ENCODE assay signal across 24 mouse cellular contexts in the genomic region with DNA sequence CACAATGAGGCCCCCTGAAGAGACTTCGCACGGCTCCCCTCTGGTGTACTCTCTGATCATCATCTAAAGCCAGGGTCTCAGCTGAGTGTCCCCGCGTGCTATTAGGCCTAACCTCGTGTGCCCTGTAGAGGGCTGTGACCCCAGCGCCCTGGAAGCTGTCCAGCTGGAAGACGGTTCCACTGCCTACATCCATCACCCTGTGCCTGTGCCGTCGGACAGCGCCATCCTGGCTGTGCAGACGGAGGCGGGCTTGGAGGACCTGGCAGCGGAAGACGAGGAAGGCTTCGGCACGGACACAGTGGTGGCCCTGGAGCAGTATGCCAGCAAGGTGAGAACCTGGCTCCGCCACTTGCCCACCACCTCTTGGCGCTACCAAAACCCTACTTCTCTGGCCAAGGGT. TPM values are rescaled to one million over a fixed set of nuclear protein-coding genes. Genes with fewer than 3 reads are reported as not detected.
DNase-seq lines count a peak whose midpoint lies in the region; ATAC-seq and TF ChIP-seq lines count a peak whose summit lies in the region.
"Had no signal": no experiment of that assay in that cellular context is flagged by ENCODE, and none has a peak within 500 bp of the region (broad histone marks: within the 10 kb centered on the region; RNA-seq: fewer than 3 reads in every experiment).

No protein-coding gene starts in this region.

- peak; percentile 22; the same call in 1 of the 2 replicates for ATAC-seq in lung, embryonic 14.5 days (ENCODE audit: insufficient read depth)
- ATAC-seq: activated CD4-positive, CD25-positive, alpha-beta regulatory T cell, adult 4 months; forebrain, postnatal 0 days; intestine, embryonic 15.5 days; midbrain, embryonic 16.5 days had no signal

- no peak overlapping the region for H3K4me2 ChIP-seq in lung, embryonic 14.5 days
- H3K4me2 ChIP-seq: hindbrain, embryonic 15.5 days; intestine, embryonic 15.5 days; liver, embryonic 15.5 days; stomach, embryonic 15.5 days had no signal

- no peaks in the 10 kb centered on the region for H3K36me3 ChIP-seq in kidney, adult 2 months (ENCODE audit: control insufficient read depth, insufficient read depth, low read length)
- peaks cover 82% of the 10 kb centered on the region for H3K36me3 ChIP-seq in lung, embryonic 14.5 days (ENCODE audit: insufficient read depth)
- peaks cover 38% of the 10 kb centered on the region for H3K36me3 ChIP-seq in E14TG2a.4 (ENCODE audit: insufficient read depth, low read length)

- WGBS in kidney, adult 2 months: 60% methylated on average over 18 of the region's 18 CpGs
- 55% methylated on average over 18 of the region's 18 CpGs for WGBS in lung, embryonic 14.5 days

- TF ChIP-seq POLR2A in kidney, adult 2 months (IDR thresholded peaks at IDR 0.05; ENCODE audit: low read depth, low read length): no peak

- no peaks in the 10 kb centered on the region for H3K4me1 ChIP-seq in kidney, adult 2 months (ENCODE audit: control insufficient read depth, insufficient read depth, low read length)
- H3K4me1 ChIP-seq in lung, embryonic 14.5 days (ENCODE audit: insufficient read depth): no peaks in the 10 kb centered on the region
- peaks cover 50% of the 10 kb centered on the region for H3K4me1 ChIP-seq in E14TG2a.4 (replicated peaks; ENCODE audit: low read depth, low read length)
- H3K4me1 ChIP-seq: hindbrain, embryonic 15.5 days; intestine, embryonic 15.5 days; stomach, embryonic 15.5 days had no signal

- no peaks in the 10 kb centered on the region for H3K9me3 ChIP-seq in lung, embryonic 14.5 days (ENCODE audit: low read depth, low read length)
- H3K9me3 ChIP-seq in E14TG2a.4 (ENCODE audit: low read length): no peaks in the 10 kb centered on the region
- H3K9me3 ChIP-seq: embryonic facial prominence, embryonic 10.5 days; hindbrain, embryonic 15.5 days; intestine, embryonic 15.5 days; liver, embryonic 15.5 days; megakaryocyte, embryonic 14.5 days; stomach, embryonic 15.5 days had no signal

- H3K27ac ChIP-seq in kidney, adult 2 months (ENCODE audit: insufficient read depth, low read depth, low read length): no peak overlapping the region
- no peak overlapping the region for H3K27ac ChIP-seq in lung, embryonic 14.5 days (ENCODE audit: low read depth)
- H3K27ac ChIP-seq: embryonic facial prominence, embryonic 10.5 days; heart, adult 2 months; hindbrain, embryonic 15.5 days; intestine, embryonic 15.5 days; left cerebral cortex, adult 2 months; liver, embryonic 15.5 days; stomach, embryonic 15.5 days had no signal

- no peak overlapping the region for H3K9ac ChIP-seq in lung, embryonic 14.5 days
- H3K9ac ChIP-seq: forebrain, postnatal 0 days; hindbrain, embryonic 15.5 days; intestine, embryonic 15.5 days; liver, embryonic 15.5 days; stomach, embryonic 15.5 days had no signal

- no peak overlapping the region for H3K4me3 ChIP-seq in kidney, adult 2 months (ENCODE audit: insufficient read depth, low read depth, low read length)
- no peak overlapping the region for H3K4me3 ChIP-seq in lung, embryonic 14.5 days (ENCODE audit: low read depth, low read length)
- H3K4me3 ChIP-seq in E14TG2a.4 (replicated peaks; ENCODE audit: low read length): 0 out of 2 replicates have a peak overlapping the region, but pooled peaks have one; percentile 7
- H3K4me3 ChIP-seq: embryonic facial prominence, embryonic 10.5 days; heart, adult 2 months; hindbrain, embryonic 15.5 days; intestine, embryonic 15.5 days; left cerebral cortex, adult 2 months; liver, embryonic 15.5 days; megakaryocyte, embryonic 14.5 days; stomach, embryonic 15.5 days had no signal

- DNase-seq in embryo, embryonic 10 days (ENCODE audit: low spot score): peak; percentile 42
- DNase-seq in embryo, embryonic 9.5 days (ENCODE audit: extremely low spot score): no peak
- peak; percentile 21 for DNase-seq in kidney, adult 2 months
- no peak for DNase-seq in kidney, adult 8-10 months
- peak; percentile 30 for DNase-seq in lung, embryonic 14.5 days
- DNase-seq in lung, adult 18-20 months: no peak
- DNase-seq in frontal cortex, postnatal 36 days (ENCODE audit: low spot score in 2 of 2): no peak
- DNase-seq: cerebellum, adult 2 months; forebrain, postnatal 0 days; gastrocnemius, postnatal 25 days; heart, adult 2 months; liver; lung, postnatal 36 days; thymus, postnatal 25 days had no signal

- no peaks in the 10 kb centered on the region for H3K27me3 ChIP-seq in kidney, adult 2 months (replicated peaks; ENCODE audit: control insufficient read depth, insufficient read depth, low read length)
- no peaks in the 10 kb centered on the region for H3K27me3 ChIP-seq in lung, embryonic 14.5 days (ENCODE audit: insufficient read depth, low read length)
- peaks cover 2% of the 10 kb centered on the region; the same call in 1 of the 2 replicates for H3K27me3 ChIP-seq in E14TG2a.4 (ENCODE audit: insufficient read depth, low read length)
- H3K27me3 ChIP-seq: hindbrain, embryonic 15.5 days; intestine, embryonic 15.5 days; liver, embryonic 15.5 days; megakaryocyte, embryonic 14.5 days; stomach, embryonic 15.5 days had no signal

- TF ChIP-seq CTCF in kidney, adult 2 months (conservative IDR thresholded peaks at IDR 0.05; ENCODE audit: insufficient read depth, insufficient read length, low read depth, low read length): no peak
- TF ChIP-seq CTCF in lung, embryonic 14.5 days (IDR thresholded peaks at IDR 0.05; ENCODE audit: low read depth): no peak
- no peak for TF ChIP-seq CTCF in E14TG2a.4 (conservative IDR thresholded peaks at IDR 0.05; ENCODE audit: low read length)

RNA-seq across cellular contexts. Expression of a gene that starts 9.9 kb away (rescaled TPM):
- polyA plus RNA-seq in kidney, adult 2 months (2012; rRNA removed): 4.7 and 7.5 TPM in 2 replicates
- polyA plus RNA-seq in lung, embryonic 14.5 days (2014; fragmentation: Nextera tagmentation; extraction: Ambion mirVana): 2.4 and 2.7 TPM in 2 replicates

RNA-seq across cellular contexts. Expression of a gene that starts 20.7 kb away (rescaled TPM):
- 54.1 and 63.7 TPM in 2 replicates for polyA plus RNA-seq in kidney, adult 2 months (2012; rRNA removed)
- polyA plus RNA-seq in lung, embryonic 14.5 days (2014; fragmentation: Nextera tagmentation; extraction: Ambion mirVana): 36.0 and 45.4 TPM in 2 replicates

RNA-seq across cellular contexts. Expression of a gene that starts 34.9 kb away (rescaled TPM):
- polyA plus RNA-seq in kidney, adult 2 months (2012; rRNA removed): 27.5 and 28.0 TPM in 2 replicates
- 1.8 and 2.8 TPM in 2 replicates for polyA plus RNA-seq in lung, embryonic 14.5 days (2014; fragmentation: Nextera tagmentation; extraction: Ambion mirVana)

RNA-seq across cellular contexts. Expression of a gene that starts 55.7 kb away (rescaled TPM):
- polyA plus RNA-seq in kidney, adult 2 months (2012; rRNA removed): 2.4 and 5.4 TPM in 2 replicates
- 2.2 and 2.5 TPM in 2 replicates for polyA plus RNA-seq in lung, embryonic 14.5 days (2014; fragmentation: Nextera tagmentation; extraction: Ambion mirVana)
- polyA plus RNA-seq: activated CD4-positive, CD25-positive, alpha-beta regulatory T cell, adult 4 months had no signal

Comparison
In these comparisons a context has a peak if more than half of its experiments do, and no peak if none do; other contexts are left out.
1. DNase-seq: peak in embryo, embryonic 10 days (single experiment), kidney, adult 2 months (single experiment) and lung, embryonic 14.5 days (single experiment); none in embryo, embryonic 9.5 days (single experiment), kidney, adult 8-10 months (0 of 2), lung, adult 18-20 months (0 of 2) and frontal cortex, postnatal 36 days (0 of 2).